Mouse (Mus musculus): Measurements from ENCODE around the gene Tmem127.

GRCm38 (mm10) chr2:127259340-127259739 is 11.6 kb downstream of the Tmem127 start:
- TF ChIP-seq GATA1 (IDR thresholded peaks at IDR 0.05; ENCODE audit: low read length) (no peak), TAL1 (IDR thresholded peaks at IDR 0.05; ENCODE audit: low read length) (no peak)
